Mouse (Mus musculus): ENCODE results near the gene Smco2.

DNA sequence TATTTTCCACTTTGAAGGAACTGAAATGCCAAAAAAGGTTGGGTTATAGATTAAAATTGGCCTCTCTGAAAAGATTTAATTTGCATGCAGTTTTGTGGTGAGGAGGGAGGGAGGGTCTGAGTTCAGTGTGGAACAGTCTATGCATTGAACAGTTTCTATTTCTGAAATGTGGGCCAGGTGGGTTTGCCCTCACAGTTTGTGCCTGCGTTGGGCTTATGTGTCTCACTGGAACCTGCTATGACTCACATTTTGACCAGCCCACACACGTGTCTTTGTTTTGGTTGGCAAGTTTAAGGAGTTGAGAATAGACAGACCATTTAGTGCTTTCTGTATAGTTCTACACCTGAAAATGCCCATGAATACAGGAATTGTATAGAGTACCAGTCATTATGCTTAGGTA is 44.0 kb downstream of the Smco2 start:
- TF ChIP-seq CTCF (IDR thresholded peaks at IDR 0.05; ENCODE audit: low read depth) (no peak), EP300 (IDR thresholded peaks at IDR 0.05; ENCODE audit: low read depth) (no peak)
